Mouse (Mus musculus) layer of hippocampus, adult 11-12 months (tissue): Measurements from ENCODE around the gene Asb17.
"Not testable (repeated sequence)": the region's sequence is repeated elsewhere in the genome, so short reads cannot be mapped to it uniquely, and the experiment has no call there.

Experiments
- DNase-seq: peaks from one replicate; pipeline ENCODE4 v3.0.0; 2022; ENCODE audit warnings: low spot score

The Asb17 gene

DNA sequence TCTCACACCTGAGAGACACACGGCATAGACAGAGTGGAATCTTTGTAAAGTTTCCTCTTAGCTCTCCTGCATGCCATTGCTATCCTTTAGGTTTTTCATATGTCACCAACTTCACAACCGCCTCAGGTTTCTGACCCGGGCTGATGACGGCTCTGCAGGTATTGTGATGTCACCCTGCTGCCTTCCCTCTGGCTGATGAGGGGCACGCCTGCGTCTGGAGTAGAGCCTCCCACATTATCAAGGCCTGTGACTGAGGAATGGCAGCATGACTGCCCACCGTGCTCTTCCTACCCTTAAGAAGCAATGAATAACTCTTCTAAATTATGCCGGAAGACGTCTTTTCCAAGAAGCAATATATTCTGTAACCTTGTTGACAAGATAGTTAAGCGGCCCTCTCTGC is at the start of gene Asb17:
Gene Asb17 (plus strand): TSS at position 180 of the 400 bp plus-strand sequence.
- no peak for DNase-seq

DNA sequence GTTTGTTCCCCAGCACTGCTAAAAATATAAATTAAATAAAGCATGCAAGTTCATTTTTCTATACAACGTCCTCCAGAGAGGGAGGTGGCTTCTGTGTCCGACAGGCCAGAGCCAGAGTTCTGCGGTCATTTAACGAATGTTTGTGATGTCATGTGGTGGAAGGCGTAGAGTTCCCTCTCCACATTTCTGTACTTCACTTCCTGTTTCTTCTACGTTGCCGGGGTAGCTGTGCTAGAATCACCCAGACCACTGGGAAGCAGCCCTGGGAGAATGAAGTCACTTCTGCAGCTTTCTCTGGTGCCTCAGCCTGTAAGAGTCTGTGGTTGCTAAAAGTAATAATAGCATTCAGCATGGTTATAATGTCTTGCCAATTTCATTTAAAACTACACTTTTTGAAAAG is 46.4 kb upstream of the Asb17 start:
- DNase-seq = no peak

DNA sequence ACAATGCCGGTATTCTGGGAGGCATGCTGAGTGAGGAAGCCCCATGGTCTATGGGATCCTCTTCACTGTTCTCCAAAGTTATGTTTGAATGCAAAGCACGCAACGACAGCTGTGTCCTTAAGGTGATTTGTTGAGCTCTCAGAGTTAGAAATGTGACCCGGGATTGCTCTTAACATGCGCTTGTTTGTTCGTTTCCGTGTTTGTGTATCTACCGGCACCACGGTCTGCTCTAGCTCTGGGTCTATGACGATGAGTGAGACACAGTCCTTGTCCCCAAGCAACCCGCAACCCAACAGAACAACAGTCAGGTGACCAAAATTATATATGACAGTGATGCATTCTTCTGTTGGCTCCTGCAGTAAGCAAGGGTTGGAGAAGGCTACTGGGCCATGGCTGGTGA is 44.4 kb upstream of the Asb17 start:
- no peak for DNase-seq

DNA sequence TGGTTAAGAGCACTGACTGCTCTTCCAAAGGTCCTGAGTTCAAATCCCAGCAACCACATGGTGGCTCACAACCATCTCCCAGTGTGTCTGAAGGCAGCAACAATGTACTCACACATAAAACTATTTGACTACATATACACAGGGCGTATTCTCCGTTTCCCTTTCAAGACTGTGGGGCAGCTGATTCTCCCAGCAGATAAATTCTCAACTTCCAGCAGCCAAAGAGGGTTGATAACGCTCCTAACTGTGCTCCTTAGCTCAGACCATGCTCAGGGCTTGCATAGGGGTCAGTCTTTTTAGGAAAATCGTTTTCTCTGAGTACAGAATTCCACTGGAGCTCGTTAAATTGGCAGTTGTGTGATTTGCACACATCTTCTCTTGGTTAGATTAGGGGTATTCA is 43.3 kb upstream of the Asb17 start:
- no peak for DNase-seq

DNA sequence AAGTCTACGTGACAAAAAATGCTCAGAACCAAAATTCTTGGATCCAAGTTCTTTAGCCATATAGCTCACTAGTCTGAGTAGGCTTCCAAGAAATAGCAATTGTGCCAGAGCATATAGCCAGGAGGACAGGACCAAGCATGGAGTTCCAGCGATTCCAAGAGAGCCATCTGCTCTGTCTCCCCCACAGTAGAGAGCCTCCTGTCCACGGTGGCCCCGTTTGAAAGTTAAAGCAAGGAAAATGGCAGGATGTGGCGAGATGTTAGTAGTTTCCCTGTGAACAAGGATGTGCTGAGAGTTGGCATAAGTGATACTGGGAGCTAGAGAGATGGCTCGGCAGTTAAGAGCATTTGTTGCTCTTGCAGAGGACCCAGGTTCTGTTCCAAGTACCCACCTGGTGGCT is 42.5 kb upstream of the Asb17 start:
- no peak for DNase-seq

DNA sequence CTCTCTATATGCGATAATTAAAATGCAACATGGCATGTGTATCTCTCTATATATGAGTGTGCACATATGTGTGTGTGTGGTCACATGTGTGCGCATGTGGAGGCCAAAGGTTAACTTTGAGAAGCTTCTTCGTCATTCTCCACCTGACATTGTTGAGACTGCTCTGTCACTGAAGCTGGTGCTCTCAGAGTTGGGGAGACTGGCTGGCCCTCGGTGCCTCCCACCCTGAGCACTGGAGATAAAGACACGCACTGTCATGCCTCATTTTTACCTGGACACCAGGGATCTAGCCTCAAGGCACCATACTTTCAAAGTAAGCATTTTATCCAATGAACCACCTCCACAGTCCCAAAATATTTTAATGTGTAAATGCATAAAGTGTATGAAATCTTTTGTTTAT is 41.4 kb upstream of the Asb17 start:
- no peak for DNase-seq

DNA sequence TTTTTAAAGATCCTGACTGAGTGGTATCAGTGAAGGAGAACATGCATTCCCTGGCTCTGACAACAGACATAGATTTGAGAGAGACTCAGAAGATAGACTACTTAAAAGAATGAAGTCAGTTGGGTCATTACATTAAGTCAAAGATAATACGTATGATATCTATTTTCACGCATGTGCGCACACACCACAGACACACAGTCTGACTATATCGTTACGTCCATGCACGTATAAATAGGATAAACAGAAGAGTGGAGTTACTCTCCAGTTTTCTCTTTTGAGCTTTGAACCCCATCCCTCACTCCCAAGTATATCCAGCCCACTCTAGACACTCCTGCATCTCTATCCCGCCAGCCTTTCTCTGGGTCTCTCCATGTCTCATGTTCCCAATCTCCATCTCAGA is 40.0 kb upstream of the Asb17 start:
- no peak for DNase-seq

DNA sequence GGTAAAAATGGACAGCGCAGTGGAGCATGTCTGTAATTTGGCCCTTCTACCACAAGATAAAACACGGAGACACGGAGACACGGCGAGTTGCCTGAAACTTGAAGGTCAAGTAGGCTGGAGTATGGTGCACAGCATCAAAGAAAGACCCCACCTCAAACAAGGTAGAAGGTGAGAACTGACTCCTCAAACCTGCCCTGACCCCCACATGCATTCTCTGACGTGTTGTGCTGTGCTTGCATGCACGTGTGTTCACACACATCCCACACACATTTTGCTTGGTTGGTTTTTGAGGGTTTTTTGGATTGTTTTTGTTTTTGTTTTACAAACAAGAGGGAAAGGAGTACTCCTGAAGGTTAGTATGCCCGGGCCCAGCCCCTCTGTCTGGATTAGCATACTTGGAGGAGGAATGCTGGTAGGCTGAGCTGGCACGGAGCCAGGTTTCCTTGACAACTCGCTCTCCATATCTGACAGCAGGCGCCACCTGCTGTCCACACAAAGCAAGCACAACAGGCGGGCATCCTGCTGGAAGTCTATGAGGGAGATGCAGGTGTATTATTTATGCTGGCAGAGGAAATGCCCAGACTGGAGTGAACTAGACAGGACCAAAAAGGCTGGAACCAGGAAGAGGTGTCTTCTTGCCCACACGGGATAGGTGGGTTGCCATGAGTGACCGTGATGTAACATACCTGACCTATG is 37.8 kb upstream of the Asb17 start:
- DNase-seq = peak; percentile 97

DNA sequence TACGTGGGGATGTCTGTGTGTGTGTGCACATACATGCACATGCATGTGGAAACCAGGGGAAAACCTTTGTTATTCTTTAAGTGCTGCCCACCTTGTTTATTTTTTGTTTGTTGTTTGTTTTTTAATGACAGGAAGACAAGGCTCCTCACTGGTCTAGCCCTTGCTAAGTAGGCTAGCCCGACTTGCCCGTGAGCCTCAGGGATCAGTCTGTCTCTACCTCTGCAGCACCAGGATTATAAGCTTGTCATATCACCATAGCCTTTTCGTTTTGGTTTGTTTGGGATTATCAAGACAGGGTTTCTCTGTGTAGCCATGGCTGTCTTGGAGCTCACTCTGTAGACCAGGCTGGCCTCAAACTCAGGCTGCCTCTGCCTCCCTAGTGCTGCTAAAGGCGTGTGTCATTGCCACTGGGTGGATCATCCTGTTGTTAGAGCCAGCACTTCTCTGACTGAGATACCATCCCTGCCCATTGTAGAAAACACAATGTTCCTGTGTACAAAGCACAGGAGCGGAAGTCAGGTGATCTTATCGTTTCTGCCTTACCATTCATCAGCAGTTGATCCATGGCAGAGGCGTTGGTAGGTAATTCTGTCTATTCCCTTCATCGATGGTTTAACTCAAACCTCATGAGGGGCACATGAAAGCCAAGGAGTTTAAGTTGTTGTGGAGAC is 37.1 kb upstream of the Asb17 start:
- no peak for DNase-seq

DNA sequence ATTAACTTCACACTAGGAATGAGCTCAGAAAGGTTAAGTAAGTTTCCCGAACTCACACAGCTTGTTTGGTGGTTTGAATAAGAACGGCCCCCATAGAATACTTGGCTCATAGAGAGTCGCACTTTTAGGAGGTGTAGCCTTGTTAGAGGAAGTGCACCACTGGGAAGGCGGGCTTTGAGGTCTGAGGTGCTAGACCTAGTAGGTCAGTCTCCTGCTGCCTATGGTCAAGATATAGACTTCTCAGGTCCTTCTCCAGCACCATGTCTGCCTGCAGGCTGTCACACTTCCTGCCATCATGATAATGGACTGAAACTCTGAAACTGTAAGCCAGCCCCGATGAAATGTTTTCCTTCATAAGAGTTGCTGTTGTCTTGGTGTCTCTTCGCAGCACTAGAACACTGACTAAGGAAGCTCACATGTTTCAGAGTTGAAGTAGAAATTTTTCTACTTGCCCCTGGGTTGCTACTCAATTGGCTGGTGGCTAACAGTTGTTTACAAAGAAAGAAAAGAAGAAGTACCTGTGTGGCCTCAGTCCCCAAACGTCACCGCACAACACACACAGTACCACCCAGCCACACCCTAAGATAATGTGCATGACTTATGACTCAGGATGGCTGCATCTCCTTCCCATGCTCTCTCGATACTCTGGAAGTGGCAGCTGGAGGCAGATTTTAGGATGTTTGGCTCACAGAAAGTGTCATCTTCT is 36.4 kb upstream of the Asb17 start:
- DNase-seq = no peak

DNA sequence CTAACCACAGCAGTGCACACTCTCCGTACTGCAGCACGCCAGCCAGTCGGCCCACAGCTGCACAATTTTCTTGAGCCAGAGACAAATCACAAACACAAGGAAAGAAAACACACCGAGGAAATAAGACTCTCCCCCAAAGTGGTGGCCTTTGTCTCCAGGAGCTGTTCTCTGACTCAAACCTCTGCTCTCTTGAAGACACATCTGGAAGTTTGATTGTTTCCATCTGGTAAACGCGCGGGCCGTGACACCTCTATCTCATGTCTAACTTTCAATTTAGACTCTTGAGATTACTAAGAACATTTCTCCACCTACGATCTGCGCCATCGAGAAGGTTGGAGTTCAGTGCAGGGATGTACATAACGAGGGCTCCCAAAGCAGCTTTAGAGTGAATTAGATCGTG is 35.6 kb upstream of the Asb17 start:
- DNase-seq = no peak

DNA sequence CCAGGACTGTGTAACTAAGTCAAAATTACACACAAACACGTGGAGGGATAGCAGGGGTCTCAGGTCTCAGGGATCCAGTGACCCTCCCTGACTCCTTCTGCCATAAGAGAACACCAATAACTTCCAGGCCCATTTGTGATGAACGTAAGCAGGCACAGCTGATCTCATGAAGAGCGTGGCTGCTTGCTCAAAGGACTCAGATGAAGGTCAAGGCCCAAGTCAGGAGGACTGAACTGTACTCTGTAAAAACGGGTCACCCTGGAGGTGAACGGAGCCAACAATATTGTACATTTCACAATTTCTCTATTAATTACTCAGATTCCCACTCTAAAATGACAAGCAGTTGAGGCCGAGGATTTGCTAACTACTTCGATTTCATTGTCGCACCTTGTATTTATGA is 30.0 kb upstream of the Asb17 start:
- DNase-seq = no peak

DNA sequence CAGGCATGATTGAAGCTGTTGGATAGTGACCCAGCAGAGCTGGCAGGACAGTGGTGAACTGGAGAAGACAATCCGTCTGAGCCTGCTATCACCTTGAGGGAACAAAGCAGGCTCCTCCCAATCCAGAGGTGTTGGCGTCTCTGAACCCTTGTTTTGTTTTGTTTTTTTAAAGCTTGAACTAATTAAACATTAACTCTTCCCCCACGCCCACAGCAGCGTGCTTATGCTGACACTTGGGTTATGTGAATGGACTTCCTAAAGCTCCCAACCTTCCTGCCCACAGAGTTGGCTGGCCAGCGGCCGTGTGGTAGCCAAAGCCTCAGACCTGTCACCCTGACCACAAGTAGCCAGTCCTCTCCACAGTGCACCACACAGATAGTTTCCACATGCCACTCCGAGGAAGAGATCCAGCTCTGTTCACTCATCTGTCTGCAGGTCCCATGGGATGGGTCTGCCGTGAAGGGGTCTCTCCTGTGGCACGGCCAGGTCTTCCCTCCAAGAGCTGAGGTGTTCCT is 26.6 kb upstream of the Asb17 start:
- DNase-seq = no peak

DNA sequence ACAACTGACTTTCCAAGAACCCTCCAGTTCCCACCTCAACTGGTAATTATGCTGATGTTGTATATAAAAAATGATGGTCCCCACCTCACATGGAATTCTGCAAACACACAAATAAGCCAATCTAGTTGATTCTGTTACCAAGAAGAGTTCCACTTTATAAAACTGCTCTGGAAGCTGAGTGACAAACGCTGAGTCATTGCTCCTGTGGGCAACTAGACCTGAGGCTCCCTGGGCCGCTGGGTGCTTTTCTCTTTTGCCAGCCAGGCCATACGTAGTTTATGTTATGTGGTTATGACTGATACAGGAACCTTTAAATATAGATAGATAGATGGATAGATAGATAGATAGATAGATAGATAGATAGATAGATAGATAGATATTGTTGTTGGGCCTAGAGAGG is 25.3 kb upstream of the Asb17 start:
- no peak for DNase-seq

DNA sequence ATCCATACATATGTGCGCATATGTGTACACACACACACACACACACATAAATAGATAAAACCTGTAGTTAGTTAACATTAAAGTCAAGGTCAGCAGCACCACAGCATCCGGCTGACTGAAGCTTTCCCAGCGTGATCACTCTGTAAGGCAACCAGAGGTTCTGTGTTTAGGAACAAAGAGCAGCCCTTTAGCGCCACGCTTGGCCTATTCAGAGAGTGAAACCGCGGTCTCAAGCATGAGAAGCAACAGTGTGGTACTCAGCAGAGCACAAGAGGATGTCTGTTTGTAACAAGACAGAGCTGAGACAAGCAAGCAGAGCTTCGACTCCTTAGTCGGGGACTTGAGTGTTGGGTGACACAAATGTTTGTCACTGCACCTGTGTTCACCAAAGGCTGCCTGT is 24.6 kb upstream of the Asb17 start:
- DNase-seq = no peak

DNA sequence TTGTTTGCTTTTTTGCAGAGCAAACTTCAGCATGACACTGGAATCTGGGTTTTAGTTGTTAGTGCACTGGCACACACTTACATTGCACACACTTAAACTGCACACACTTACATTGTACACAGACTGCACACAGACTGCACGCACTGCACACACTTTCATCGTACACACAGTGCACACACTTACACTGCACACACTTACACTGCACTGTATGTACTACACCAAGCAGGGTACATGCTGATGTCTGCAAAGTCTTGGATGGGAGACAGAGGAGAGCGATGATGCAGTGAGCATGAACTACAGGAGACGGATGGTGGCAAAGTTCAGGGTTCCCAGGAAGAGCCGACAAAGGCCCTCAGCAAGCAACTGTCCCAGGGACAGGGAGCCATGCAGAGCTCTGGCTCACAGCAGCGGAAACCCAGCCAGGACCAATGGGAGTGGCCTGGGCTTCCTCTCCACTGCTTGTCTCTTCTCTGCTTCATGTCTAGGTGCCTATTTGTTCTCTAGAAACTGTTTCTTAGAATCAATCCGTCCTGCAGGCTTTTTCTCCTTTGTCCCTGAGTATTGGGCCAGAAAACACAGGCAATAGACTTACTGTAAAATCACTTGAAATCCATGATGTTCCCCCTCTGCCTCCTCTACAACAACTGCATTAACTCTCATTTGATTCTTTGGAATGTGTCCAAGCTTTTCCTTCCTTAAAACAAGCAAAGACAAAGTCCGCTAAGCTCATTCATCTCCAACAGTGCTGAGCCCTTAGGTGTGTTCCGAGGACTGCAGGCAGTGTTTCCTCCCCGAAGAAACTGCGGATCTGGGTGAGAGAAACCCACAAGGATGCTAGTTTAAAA is 20.1 kb upstream of the Asb17 start:
- no peak for DNase-seq

DNA sequence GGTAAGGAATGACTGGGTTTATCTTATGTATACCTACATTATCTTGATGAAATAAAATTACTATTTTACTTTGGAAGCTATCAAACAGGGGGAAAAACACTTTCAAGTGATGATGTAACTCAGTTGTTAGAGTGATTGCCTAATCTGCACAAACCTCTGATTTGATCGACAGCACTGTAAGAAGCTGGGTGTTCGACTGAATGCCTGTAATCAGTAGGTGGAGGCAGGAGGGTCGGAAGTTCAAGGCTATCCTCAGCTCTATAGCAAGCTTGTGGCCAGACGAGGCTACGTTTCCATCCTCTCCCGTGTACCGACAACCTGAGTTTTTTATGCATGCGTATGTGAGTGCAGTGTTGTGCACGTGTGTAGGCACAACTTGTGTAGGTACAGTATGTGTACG is 18.8 kb upstream of the Asb17 start:
- no peak for DNase-seq

DNA sequence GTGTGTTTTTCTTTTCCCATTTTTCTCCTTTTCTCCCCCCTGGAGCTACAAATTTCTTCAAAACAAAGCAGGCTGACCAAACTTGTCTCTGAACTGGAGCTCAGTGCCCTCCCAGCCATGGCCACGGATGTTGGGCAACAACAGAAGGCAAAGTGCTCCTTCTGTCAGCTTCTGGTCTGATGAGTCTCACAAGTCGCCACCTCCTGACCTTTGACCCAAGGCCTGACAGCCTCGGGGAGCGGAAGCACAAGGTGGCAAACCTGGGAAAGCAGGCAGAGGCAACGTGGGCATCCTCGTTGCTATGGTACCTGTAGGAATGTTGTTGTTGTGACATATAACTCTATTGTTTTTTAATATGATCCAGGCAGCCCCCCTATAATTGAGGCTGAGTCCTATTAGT is 17.4 kb upstream of the Asb17 start:
- DNase-seq = no peak

DNA sequence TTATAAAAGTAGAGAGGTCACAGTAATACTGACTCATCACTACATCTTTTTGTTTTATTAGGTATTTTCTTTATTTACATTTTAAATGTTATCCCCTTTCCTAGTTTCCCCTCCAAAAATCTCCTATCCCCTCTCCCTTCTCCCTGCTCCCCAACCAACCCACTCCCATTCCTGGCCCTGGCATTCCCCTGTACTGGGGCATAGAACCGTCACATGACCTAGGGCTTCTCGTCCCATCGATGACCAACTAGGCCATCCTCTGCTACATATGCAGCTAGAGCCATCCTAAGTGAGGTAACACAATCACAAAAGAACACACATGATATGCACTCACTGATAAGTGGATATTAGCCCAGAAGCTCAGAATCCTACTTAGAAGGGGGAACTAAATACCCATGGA is 14.2 kb upstream of the Asb17 start:
- DNase-seq = not testable (repeated sequence)

DNA sequence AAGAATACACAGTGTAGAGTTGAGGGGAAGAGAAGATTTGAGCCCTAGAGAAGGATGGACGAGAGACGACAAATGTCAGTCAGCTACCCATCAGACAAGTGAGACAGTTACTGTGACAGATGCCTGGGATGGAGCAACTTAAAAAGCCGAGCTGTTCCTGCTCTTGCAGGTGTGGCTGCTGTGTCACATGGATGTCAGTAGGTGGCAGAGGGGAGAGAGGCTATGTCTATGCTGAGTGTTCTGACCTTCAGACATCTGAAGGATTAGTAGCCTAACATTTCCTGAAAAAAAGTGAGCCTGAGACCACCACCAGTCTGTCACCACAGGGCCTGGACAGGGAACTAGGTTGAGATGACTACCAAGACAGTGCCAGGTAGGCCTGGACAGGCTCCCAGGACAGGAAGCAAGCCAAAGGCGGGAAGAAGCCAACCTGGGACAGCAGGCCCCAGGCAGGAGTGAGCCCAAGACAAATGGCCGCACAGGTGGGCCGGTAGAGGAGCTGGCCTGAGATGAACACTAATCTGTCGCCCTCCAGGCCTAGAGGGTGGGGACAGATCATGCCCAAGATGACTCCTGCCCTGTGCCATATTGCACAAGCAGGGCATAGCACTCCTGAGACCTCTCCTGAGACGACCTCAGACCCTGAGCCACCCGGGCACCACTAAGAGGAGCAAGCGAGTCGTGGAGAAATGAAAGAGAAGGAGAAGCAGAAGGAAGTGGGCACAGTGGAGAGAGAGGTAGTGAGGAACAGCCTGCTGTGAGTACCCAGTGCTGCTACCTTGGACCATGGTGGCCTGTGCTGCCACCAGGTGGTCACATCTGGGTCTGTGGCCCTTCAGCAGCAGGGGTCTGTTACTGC is 12.8 kb upstream of the Asb17 start:
- no peak for DNase-seq

DNA sequence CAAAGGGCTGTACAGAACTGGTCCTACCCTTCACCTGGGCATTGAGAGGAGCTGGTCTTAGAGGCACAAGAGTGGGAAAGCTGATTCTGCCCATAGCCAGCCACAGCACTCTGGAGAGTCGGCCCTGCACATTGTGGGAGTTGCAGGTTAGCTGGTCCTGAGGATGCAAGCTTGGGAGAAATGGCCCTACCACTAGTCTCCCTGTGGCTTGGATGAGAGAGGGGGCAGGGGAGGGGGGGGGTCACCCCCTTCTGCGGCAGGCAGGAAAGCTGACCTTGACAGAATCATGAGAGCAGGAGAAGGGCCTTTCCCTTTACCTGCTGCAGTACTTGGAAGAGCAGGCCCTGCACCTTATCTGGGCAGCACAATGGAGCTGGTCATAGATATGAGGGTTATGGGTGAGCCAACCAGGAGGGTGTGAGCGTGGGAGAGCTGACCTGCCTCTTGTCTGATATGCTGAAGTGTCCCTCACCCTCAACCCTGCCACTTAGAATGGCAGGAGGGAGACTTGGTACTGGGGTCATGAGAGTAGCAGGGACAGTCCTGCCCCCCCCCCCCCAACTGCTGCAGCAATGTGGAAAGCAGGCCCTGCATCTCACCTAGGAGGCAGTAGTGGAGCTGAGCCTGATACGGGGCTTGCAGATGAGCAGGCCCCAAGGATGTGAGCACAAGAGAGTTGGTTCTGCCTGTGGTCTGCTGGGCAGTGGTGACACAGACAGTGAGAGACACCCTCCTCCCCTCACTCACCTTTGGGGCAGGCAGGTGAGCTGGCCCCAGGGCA is 11.9 kb upstream of the Asb17 start:
- DNase-seq = no peak
